Mouse (Mus musculus) spleen, adult 2 months (tissue): ENCODE data around the gene Adamts17.

Experiments
- CTCF ChIP-seq: fragments of 200-500 bp; IDR thresholded peaks from 2 replicates; pipeline ENCODE4 v1.5.1; 2011; ENCODE audit warnings: mild to moderate bottlenecking, inconsistent platforms; ENCODE audit not compliant: insufficient read depth, insufficient read length, insufficient replicate concordance; ENCODE audit errors: extremely low read depth
- POLR2A ChIP-seq: fragments of 200-500 bp; IDR thresholded peaks from 2 replicates; pipeline ENCODE4 v1.6.1; 2011; ENCODE audit warnings: low read depth, low read length, inconsistent platforms

GRCm38 (mm10) chr7:67039861-67040260, 200.3 kb downstream of the Adamts17 start:
- TF ChIP-seq CTCF (no peak), POLR2A (no peak)
